Mouse (Mus musculus) forebrain, postnatal 0 days (tissue): Measurements from ENCODE around the gene Hsph1. TPM values are rescaled to one million over a fixed set of nuclear protein-coding genes. Genes with fewer than 3 reads are reported as not detected.

ENCODE experiments used
- ATAC-seq: fragments of 200-750 bp; cut with Nextera tagmentation; 2 replicates; pipeline ENCODE4 v1.8.0; 2017; ENCODE audit warnings: mild to moderate bottlenecking, moderate library complexity
- DNase-seq: peaks from one replicate; pipeline ENCODE4 v3.0.0-alpha.2; 2015
- H3K27ac ChIP-seq: fragments of 300-500 bp; sonication (generic); 2 replicates; pipeline ENCODE4 v1.5.1; 2014; ENCODE audit warnings: low read depth, mild to moderate bottlenecking, antibody characterized with exemption, low read length, moderate library complexity, mixed read lengths
- H3K27me3 ChIP-seq: fragments of 300-500 bp; sonication (generic); 2 replicates; pipeline ENCODE4 v1.6.1; 2014; ENCODE audit warnings: mild to moderate bottlenecking, low read length, mixed read lengths; ENCODE audit not compliant: insufficient read depth
- H3K36me3 ChIP-seq: fragments of 300-500 bp; sonication (generic); 2 replicates; pipeline ENCODE4 v1.6.1; 2014; ENCODE audit warnings: mild to moderate bottlenecking, moderate library complexity; ENCODE audit not compliant: insufficient read depth
- H3K4me1 ChIP-seq: fragments of 300-500 bp; sonication (generic); 2 replicates; pipeline ENCODE4 v1.6.1; 2014; ENCODE audit warnings: antibody characterized with exemption; ENCODE audit not compliant: insufficient read depth
- H3K4me2 ChIP-seq: fragments of 300-500 bp; sonication (generic); 2 replicates; pipeline ENCODE4 v1.6.1; 2014; ENCODE audit warnings: low read depth, mild to moderate bottlenecking, moderate library complexity
- H3K4me3 ChIP-seq: fragments of 300-500 bp; sonication (generic); 2 replicates; pipeline ENCODE4 v1.5.1; 2014; ENCODE audit warnings: low read depth, low read length, mixed read lengths
- H3K9ac ChIP-seq: fragments of 300-500 bp; sonication (generic); 2 replicates; pipeline ENCODE4 v1.6.1; 2014; ENCODE audit warnings: mild to moderate bottlenecking
- H3K9me3 ChIP-seq: fragments of 300-500 bp; sonication (generic); 2 replicates; pipeline ENCODE4 v1.6.1; 2016; ENCODE audit warnings: low read length
- CTCF ChIP-seq: sonication (generic); IDR thresholded peaks from 2 replicates; pipeline ENCODE4 v1.5.1; 2016; ENCODE audit warnings: antibody characterized with exemption, control low read depth, low read depth
- WGBS: fragments of 180-500 bp; shearing (Covaris S2); extraction: QIAGEN DNeasy Blood & Tissue Kit; methylation state at CpG from one replicate; pipeline ENCODE4 v1.1.7; 2014; 5-methylcytosine and 5-hydroxymethylcytosine counted together
- polyA plus RNA-seq: library from polyadenylated mRNA; unstranded; fragments of >200 nt; fragmentation: Nextera tagmentation; extraction: Ambion mirVana; gene quantifications from 2 replicates; pipeline ENCODE4 v1.2.1, GENCODE M21; 2015
- total RNA-seq: library from RNA; depleted of rRNA; stranded (reverse); fragments of >200 nt; gene quantifications from 2 replicates; pipeline ENCODE4 v1.2.3, GENCODE M21; 2014

The Hsph1 gene
- total and polyA plus RNA-seq, 2 experiments from 2014 or later: 41.2 to 78.6 TPM

DNA sequence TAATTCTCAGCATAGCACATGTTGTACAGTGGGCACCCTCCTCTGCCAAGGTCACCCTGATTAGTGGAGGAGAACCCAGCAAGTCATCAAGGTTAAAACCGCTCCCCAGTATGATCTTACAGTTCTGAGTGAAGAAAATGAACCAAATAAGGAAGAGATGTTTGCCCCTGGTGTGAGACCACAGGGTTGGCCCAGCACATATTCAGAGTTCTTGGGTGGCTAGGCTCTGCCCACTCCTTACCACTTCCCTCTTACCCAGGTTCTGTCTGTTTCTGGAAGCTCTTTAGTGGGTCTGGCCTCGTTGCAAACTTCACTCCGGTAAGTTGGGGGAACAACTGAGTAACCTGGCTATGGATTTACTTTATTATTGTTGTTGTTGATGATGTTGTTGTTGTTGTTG, 42.0 kb downstream of the Hsph1 start:
- H3K27me3 ChIP-seq: no peaks in the 10 kb centered on the region
- no peak overlapping the region for H3K4me2 ChIP-seq
- H3K9ac ChIP-seq: no peak overlapping the region
- no peaks in the 10 kb centered on the region for H3K4me1 ChIP-seq
- no peak for ATAC-seq
- WGBS: 83% methylated on average over 3 of the region's 3 CpGs
- H3K36me3 ChIP-seq: no peaks in the 10 kb centered on the region
- DNase-seq: no peak
- no peaks in the 10 kb centered on the region for H3K9me3 ChIP-seq
- H3K27ac ChIP-seq: no peak overlapping the region
- no peak for TF ChIP-seq CTCF
- no peak overlapping the region for H3K4me3 ChIP-seq

- ATAC-seq (no peak), DNase-seq (no peak)
- 84% methylated on average over 3 of the region's 3 CpGs for whole genome bisulfite sequencing
- H3K27ac ChIP-seq: no peak overlapping the region
- H3K4me2 ChIP-seq: no peak overlapping the region
- H3K36me3 ChIP-seq: no peaks in the 10 kb centered on the region
- no peak overlapping the region for H3K4me3 ChIP-seq
- H3K9me3 ChIP-seq: no peaks in the 10 kb centered on the region
- H3K4me1 ChIP-seq: no peaks in the 10 kb centered on the region
- no peak overlapping the region for H3K9ac ChIP-seq
- TF ChIP-seq CTCF: no peak
- H3K27me3 ChIP-seq: no peaks in the 10 kb centered on the region
Observed at GRCm38 (mm10) chr5:149589932-149590331, 46.2 kb downstream of the Hsph1 start.

DNA sequence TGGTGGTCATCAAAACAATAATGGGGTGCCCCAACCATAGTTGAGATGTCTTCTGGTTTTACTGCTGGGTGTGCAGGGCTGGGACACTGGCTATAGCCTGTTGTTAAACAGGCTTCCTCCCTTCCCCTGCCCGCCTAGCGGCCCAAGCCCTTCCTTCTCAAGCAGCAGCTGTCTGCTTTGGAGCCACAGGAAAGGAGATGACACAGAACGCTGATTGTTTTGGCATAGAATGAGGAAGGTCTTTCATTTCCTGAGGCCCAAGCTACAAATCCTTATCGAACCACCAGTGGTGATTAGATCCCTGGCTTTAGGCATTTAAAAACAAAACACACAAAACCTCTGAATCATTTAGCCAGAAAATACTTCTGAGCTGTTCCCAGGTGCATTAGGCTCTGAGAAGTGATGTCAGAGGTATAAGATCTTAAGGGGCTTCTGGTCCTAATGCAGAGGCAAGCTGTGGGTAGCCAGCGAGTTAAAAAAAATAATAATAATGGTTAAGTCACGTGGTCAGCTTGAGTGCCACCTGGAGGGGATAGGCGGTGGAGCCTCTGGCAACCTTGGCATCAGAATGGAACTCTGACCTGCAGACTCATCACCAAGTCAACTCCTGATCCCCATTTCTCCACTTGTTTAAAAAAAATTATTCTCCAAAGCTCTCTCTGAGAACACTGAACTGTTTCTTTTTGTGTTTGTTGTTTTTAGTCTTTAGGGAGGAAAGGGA, 47.2 kb downstream of the Hsph1 start:
- no peak overlapping the region for H3K27ac ChIP-seq
- H3K27me3 ChIP-seq: no peaks in the 10 kb centered on the region
- no peak overlapping the region for H3K4me2 ChIP-seq
- H3K9ac ChIP-seq: no peak overlapping the region
- H3K9me3 ChIP-seq: no peaks in the 10 kb centered on the region
- 59% methylated on average over 7 of the region's 7 CpGs for WGBS
- no peaks in the 10 kb centered on the region for H3K36me3 ChIP-seq
- TF ChIP-seq CTCF: no peak
- DNase-seq (no peak), ATAC-seq (no peak)
- H3K4me1 ChIP-seq: no peaks in the 10 kb centered on the region
- no peak overlapping the region for H3K4me3 ChIP-seq

DNA sequence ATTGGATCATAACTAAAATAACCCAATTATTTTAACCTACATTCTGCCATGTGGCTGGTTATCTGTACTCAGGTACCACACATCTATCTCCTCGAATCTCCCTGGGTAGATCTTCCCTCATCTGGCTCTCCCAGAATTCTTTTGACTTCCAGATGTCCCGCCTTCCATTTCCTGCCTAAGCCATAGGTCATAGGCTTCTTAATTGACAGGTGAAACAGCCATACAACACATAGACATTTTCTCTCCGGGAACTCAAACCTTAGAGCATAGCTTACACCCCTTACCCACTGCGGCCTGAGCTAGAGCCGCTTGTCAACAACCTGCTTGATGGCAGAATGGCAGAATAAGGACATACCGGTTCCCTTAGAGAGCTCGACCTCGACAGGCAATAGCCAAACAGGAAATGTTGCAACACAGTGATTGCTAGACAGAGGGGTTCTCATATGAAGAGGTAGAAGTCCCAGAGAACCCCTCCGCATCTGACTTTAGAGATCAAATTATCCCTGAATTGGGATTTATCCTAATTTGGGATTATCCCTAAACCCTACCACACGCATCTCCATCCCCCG, 48.8 kb downstream of the Hsph1 start:
- H3K4me2 ChIP-seq: no peak overlapping the region
- H3K9ac ChIP-seq: no peak overlapping the region
- no peak overlapping the region for H3K27ac ChIP-seq
- 88% methylated on average over 11 of the region's 11 CpGs for WGBS
- H3K4me1 ChIP-seq: no peaks in the 10 kb centered on the region; the same call in 1 of the 2 replicates
- ATAC-seq: no peak
- no peak for TF ChIP-seq CTCF
- no peaks in the 10 kb centered on the region for H3K27me3 ChIP-seq
- no peak for DNase-seq
- no peaks in the 10 kb centered on the region for H3K9me3 ChIP-seq
- H3K36me3 ChIP-seq: no peaks in the 10 kb centered on the region
- H3K4me3 ChIP-seq: no peak overlapping the region

GRCm38 (mm10) chr5:149585910-149586309, 50.3 kb downstream of the Hsph1 start:
- Histone ChIP-seq H3K4me3 (no peak overlapping the region), H3K9me3 (no peaks in the 10 kb centered on the region), H3K36me3 (no peaks in the 10 kb centered on the region), H3K27me3 (no peaks in the 10 kb centered on the region), H3K4me1 (no peaks in the 10 kb centered on the region; the same call in 1 of the 2 replicates), H3K27ac (no peak overlapping the region), H3K4me2 (no peak overlapping the region), H3K9ac (no peak overlapping the region)
- DNase-seq (no peak), ATAC-seq (peak; percentile 39; the same call in 1 of the 2 replicates)
- peak; percentile 5; the same call in 1 of the 2 replicates for TF ChIP-seq CTCF
- WGBS: 58% methylated on average over 10 of the region's 10 CpGs

GRCm38 (mm10) chr5:149585231-149585630, 50.9 kb downstream of the Hsph1 start:
- DNase-seq (no peak), ATAC-seq (no peak)
- 65% methylated on average over 1 of the region's 1 CpGs for WGBS
- no peaks in the 10 kb centered on the region for H3K9me3 ChIP-seq
- H3K4me1 ChIP-seq: no peaks in the 10 kb centered on the region; the same call in 1 of the 2 replicates
- no peak overlapping the region for H3K9ac ChIP-seq
- no peaks in the 10 kb centered on the region for H3K27me3 ChIP-seq
- H3K36me3 ChIP-seq: no peaks in the 10 kb centered on the region
- no peak overlapping the region for H3K4me2 ChIP-seq
- H3K4me3 ChIP-seq: no peak overlapping the region
- no peak for TF ChIP-seq CTCF
- H3K27ac ChIP-seq: no peak overlapping the region

GRCm38 (mm10) chr5:149584154-149584655, 52.0 kb downstream of the Hsph1 start:
- H3K9me3 ChIP-seq: no peaks in the 10 kb centered on the region
- H3K36me3 ChIP-seq: no peaks in the 10 kb centered on the region
- ATAC-seq: peak; percentile 84
- no peak overlapping the region for H3K4me2 ChIP-seq
- H3K4me1 ChIP-seq: no peaks in the 10 kb centered on the region; the same call in 1 of the 2 replicates
- peak; percentile 63 for DNase-seq
- H3K27me3 ChIP-seq: no peaks in the 10 kb centered on the region
- no peak overlapping the region for H3K4me3 ChIP-seq
- 0 out of 2 replicates have a peak overlapping the region, but pooled peaks have one; percentile 15 for H3K27ac ChIP-seq
- 54% methylated on average over 8 of the region's 8 CpGs for WGBS
- TF ChIP-seq CTCF: no peak
- no peak overlapping the region for H3K9ac ChIP-seq
